Mouse (Mus musculus): Measurements from ENCODE around the gene Zfp385c.

- no peak for TF ChIP-seq CTCF (IDR thresholded peaks at IDR 0.05; ENCODE audit: low read depth, low read length)
- TF ChIP-seq POLR2A (IDR thresholded peaks at IDR 0.05; ENCODE audit: borderline replicate concordance, low read depth, low read length), result no peak
Observed at GRCm38 (mm10) chr11:100651748-100652147, 40.5 kb downstream of the Zfp385c start.
